Mouse (Mus musculus) kidney, adult 2 months (tissue): ENCODE results near the gene Nes.

Experiments used
- CTCF ChIP-seq: fragments of 200-500 bp; conservative IDR thresholded peaks from 2 replicates; pipeline ENCODE4 v1.5.1; 2011; ENCODE audit warnings: low read depth, mild to moderate bottlenecking, control low read depth, low read length, moderate library complexity, mixed read lengths; ENCODE audit not compliant: insufficient read depth, insufficient read length
- POLR2A ChIP-seq: fragments of 200-500 bp; IDR thresholded peaks from one replicate; pipeline ENCODE4 v1.6.1; 2011; ENCODE audit warnings: low read depth, low read length, control low read depth

DNA sequence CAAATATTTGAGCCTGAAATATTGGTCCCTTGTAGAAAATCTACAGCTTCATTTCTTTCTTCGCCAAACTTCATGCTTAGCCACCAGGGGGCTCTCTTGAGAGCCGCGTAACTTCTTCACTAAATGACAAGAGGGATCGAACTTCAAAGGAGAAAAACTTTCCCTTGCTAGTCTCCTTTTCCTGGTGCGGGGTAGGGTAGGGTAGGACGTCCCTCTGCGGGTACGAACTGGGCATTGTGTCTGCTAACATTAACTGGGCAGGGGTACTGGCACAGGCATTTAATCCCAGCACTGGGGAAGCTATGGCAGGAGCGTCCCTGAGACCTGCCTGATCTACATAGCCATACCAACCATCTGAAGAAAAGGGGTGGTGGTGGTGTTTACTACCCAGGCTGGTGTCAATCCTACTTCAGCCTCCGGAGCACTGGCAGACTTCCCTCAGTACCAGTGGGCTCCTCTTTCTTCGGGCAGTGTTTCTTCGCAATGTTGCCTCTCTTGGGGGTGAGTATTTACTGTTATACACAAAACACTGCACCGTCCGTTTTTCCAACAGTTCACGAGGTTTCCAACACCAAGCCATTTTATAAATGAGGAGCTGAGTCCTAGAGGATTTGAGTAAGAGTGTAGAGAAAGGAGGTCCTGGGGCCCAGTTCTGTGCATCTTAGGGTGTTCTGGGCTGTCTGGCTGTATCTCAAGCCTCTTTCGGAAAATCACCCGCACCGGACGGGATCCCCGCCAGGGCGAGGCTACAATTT, 517 bp upstream of the Nes start:
- TF ChIP-seq POLR2A (no peak), CTCF (peak; percentile 56)
